Mouse (Mus musculus): ENCODE measurements around the gene Dtd1.

Dtd1 gene

GRCm38 (mm10) chr2:144718273-144718672 is 118.6 kb downstream of the Dtd1 start:
- no peak for DNase-seq

DNA sequence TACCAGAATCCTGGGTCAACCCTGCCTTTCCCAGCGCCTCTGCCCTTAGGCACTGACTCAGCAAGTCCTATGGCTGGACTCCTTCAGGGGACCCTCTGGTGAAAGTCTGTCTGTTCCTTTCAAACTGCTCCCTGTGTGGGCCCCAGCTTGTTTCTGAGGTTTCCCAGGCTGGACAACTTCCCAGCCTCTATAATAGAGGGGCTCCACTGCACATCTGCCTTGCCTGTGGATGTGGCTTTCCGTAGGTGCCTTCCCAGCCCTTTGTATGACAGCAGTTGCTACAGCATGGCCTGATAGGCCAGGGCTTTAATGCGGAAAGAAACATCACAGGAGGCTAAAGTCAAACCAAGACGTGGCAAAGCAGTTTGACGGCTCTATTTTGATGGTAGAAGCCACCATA is 119.6 kb downstream of the Dtd1 start:
- no peak for DNase-seq

DNA sequence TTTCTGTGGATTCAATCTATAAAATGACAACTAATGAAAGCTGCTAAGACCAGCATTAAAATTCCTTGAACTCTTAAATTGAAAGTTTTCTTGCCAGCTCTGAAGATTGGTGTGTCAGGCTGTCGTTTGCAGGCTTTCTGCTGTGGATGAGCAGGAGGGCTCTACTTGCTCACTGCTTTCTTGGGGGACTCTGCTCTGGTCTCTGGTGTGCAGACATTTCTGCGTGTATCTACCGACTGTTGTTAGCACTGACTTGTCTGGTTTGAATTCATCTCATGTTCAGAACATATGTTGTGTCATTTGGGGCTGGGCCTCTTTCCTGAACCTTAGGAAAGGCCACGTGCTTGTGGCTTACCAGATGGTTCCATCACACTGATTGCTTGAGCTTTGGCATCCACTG is 120.0 kb downstream of the Dtd1 start:
- DNase-seq, result no peak

DNA sequence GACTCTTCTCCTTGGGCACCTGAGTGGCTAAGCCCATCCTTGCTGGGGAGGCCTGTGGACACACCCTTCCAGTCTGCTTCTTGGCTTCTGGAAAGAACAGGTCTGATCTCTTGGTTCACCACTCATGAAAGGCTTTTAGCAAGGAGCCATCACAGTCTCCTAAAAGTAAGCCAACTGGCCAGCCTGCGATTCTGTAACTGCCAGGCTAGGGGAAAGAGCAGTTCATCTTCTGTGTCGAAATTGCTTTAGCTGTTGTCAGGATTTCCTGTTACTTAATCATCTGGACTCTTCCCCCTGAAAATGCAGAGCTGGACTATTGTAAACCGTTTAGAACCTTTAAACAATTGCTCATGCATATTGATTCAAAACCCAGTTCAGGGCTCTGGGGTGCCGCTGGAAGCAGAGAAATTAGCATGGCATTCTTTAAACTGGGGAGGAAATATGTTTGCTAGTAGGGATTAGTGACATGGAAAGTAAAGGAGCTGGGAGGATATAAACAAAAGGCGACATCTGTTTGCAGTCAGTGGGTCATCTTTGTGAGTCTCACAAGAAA is 120.8 kb downstream of the Dtd1 start:
- no peak for DNase-seq

- DNase-seq, result no peak
These were observed 125.0 kb downstream of the Dtd1 start for GRCm38 (mm10) chr2:144724679-144725078.

DNA sequence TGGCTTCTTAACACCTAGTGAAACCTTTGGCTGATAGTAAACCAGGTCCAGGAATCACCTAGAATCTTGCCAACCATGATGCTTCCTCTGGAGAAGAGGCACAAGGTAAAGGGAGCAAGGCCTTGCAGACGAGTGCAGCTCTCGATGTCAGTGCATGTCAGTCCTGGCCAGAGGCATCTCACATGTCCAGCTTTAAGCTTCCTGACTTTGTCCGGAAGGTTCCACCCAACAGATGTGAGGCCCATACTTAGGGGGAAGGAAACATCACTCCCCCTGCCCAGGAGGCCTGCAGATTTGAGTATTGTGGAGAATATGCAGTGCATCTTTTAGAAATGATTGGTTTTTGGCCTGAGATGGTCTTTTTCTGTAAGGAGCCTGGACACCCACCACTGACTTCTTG is 127.4 kb downstream of the Dtd1 start:
- no peak for DNase-seq

- DNase-seq, result no peak
These were observed 130.1 kb downstream of the Dtd1 start for GRCm38 (mm10) chr2:144729776-144730175.

DNA sequence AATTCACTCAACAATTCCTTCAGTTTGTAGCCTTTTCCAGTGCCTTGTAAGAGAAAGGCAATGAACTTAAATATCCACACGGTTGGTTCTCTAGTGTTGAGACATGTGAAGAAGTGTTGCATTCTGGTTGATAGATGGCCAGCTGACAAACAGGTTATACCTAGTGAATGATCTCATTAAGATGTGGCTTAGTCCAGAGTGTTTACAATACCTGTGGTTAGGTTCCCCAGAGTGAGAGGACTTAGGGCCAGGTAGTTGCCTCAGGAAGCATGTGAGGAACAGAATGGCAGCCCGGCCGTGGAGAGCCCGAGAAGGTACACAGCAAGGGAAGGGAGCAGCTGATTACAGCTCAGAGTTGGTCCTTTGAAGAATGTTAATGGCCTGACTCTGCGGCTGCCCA is 138.5 kb downstream of the Dtd1 start:
- DNase-seq, result no peak

- DNase-seq, result no peak
These were observed 138.9 kb downstream of the Dtd1 start for GRCm38 (mm10) chr2:144738576-144738975.

- peak; percentile 43 to 52 for DNase-seq
These were observed 140.9 kb downstream of the Dtd1 start for GRCm38 (mm10) chr2:144740577-144740997.

DNA sequence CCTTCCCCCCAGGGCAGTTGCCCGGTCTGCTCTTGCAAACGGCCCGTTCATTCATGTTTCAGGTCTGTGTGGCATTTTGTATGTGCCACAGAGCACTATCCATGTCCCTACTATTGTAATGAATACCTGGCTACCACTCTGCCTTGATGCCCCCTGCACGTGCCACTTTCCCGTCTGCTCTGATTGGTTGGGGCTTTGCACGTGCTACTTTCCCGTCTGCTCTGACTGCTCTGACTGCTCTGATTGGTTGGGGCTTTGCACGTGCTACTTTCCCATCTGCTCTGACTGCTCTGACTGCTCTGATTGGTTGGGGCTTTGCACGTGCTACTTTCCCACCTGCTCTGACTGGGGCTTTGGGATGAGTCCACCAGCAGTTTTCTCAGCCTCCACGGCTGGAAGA is 142.3 kb downstream of the Dtd1 start:
- DNase-seq, result no peak

DNA sequence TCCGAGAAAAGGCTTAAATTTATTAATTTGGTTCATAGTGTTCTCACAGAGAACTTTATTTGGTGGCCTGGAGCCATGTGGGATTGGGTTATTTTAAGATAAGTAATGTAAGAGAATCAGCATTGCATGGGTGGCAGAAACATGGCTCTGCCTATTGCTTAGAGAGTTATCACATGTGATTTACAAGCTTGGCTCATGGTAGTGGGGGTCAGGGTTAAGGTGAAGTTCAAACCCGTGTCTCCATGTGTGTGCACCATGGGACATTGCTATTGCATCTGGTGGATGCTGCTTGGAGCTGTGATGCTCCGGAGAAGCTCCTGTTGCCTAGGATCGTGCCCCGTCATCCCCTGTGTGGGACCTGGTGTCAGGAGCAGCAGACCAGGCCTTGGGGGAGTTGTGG is 143.6 kb downstream of the Dtd1 start:
- DNase-seq, result no peak

DNA sequence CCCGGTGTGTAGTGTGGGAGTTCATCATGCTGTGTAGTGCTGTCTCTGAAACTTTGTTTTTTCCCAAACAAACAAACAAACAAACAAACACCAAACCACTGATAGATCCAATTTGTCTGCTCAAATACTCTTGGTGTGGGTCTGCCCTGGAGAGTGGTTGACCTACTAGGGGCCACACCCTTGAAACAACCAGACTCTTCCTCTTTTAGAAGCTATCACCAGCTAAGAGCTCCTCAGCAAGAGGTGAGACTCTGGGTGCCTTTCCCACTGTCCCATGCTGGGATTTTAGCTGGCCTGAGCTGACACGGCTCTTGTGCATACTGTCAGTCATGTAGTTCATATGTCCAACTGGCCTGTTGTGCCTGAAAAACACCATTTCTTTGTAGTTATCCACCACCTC is 145.6 kb downstream of the Dtd1 start:
- no peak for DNase-seq

DNA sequence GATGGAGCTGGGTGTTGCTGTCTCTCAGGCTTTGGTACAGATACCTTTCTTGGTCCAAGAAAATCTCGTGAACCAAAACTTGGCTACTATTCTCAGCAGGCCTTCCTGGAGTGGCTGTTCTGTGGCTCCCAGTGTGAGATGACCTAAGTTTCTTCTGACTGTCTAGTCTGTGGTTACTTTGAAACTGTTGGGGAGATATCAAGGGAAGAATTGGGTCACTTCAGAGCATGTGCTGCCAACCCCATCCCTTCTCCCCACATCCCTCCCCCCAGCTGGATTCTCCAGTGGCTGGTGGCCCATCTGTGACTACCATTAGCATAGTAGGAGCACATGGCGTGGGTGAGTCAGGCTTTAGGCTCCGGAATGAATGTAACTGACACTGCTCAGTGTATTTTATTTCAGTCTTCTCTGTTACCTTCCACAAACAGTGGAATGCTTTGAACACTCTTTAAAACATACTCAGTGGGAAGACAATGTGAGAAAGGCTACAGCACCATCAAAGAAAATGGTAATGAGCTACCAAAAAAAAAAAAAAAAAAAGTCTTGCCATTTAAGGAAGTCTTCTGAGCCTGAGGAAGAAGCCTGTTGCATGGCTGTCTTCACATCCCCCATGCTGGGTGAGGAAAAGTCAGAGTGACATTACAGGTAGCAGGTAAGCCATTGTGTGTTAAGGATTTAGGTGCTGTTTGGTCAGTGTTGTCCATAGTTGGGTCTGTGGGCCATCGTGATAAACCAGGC is 146.5 kb downstream of the Dtd1 start:
- no peak for DNase-seq

DNA sequence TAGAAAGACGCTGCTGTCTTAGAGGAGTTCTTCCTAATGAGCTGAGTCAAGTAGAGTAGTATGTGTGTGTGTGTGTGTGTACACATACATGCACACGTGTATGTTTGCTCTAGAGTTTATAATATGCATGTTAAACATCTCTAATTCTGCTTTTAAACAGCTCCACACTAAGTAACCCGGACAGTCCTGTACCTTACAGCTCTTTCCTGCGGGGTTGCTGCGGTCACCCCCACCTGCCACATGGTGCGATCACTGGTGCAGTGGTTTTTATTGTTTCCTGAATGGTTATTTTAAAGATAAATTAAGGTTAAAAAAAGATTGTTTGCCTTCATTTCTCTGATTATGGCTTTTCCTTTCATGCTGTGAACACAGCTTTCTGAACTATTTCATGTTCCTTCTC is 153.9 kb downstream of the Dtd1 start:
- no peak for DNase-seq

DNA sequence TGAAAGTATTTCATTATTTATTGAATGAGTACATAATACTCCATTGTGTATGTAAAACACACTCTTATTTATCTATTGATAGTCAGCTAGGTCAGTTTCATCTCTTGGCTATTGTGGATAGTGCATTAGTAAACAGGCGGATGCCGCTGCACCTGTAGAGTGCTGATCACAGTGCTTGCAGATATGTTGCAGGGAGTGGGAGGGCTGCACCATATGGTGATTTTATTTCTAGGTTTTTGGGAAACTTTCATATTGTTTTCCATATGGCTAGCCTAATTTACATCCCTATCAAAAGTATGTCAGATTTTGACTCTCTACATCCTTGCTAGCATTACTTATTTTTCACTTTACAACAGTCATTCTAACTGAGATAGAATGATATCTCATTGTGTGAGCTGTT is 155.3 kb downstream of the Dtd1 start:
- DNase-seq, result no peak

DNA sequence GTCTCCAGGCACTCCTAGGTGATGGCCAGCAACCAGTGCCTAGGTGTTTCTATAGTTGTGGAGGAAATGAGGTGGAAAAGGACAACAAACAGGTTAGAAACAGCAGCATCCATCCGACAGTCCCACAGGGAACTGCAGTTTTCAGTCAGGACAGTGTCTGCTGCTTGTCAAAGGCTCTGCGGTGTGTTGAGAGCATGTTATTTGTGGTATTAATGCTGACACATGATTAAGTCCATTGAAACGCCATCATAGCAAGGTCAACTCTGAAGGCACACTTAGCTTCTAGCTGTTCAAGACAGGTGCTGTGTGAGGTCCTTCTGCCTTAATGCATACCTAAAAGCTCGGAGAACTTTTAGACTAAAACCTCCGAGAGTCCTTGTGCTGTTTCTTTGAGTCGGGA is 161.0 kb downstream of the Dtd1 start:
- DNase-seq, result no peak

DNA sequence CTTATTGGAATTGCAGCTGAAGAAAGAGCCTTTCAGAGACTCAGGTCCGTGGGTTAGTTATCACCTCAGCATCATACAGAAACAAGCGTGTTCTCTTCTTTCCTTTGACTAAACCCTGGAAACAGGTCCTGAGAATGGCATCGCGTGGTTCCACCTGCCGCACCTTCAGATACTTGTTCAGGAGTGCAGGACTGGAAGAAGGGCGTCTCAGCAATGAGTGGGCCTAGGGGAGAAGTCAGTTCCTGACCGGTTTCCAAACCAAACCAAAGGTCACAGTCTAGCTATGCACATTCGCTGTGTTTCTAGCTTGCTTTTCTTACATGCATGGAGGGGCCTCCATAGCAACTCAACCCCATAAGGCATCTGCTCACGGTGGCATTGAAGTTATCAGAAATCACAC is 164.0 kb downstream of the Dtd1 start:
- DNase-seq, result no peak

- DNase-seq, result no peak
These were observed 164.6 kb downstream of the Dtd1 start for GRCm38 (mm10) chr2:144764116-144764788.

GRCm38 (mm10) chr2:144765219-144765618 is 165.5 kb downstream of the Dtd1 start:
- DNase-seq, result no peak

- DNase-seq, result no peak
These were observed 168.8 kb downstream of the Dtd1 start for GRCm38 (mm10) chr2:144768375-144769117.

- DNase-seq, result no peak
These were observed 169.4 kb downstream of the Dtd1 start for GRCm38 (mm10) chr2:144769118-144769496.

- no peak for DNase-seq
These were observed 169.9 kb downstream of the Dtd1 start for GRCm38 (mm10) chr2:144769556-144769955.

Measured in cerebellum, postnatal 36 days (tissue).